Mouse (Mus musculus): ENCODE results near the gene Polm. TPM values are rescaled to one million over a fixed set of nuclear protein-coding genes. Genes with fewer than 3 reads are reported as not detected.

The Polm gene
- polyA plus RNA-seq, 1 experiment from 2014 or later = 6.5 TPM

DNA sequence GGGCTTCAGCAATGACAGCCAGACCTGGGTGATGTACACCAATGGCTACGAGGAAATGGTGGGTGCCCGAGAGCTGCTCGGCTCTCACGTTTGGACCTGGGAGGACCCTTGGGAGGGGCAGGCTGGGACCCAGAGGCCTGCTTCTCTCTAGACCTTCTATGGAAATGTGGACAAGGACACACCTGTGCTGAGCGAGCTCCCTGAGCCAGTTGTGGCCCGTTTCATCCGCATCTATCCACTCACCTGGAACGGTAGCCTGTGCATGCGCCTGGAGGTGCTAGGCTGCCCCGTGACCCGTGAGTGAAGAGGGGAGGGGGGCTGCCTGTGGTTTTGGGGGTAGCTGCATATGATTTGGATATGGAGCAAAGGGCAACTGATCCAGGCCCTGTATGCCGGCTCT lies 30.5 kb upstream of the Polm start:
- H3K27me3 ChIP-seq = peaks cover 5% of the 10 kb centered on the region; the same call in 1 of the 2 replicates
- no peak for ATAC-seq
- no peak overlapping the region for H3K4me3 ChIP-seq (replicated peaks)
- no peaks in the 10 kb centered on the region for H3K4me1 ChIP-seq (replicated peaks)
- peaks cover 42% of the 10 kb centered on the region for H3K36me3 ChIP-seq
- no peaks in the 10 kb centered on the region for H3K9me3 ChIP-seq
- H3K9ac ChIP-seq (replicated peaks) = no peak overlapping the region
- WGBS = 94% methylated on average over 12 of the region's 12 CpGs
- no peak overlapping the region for H3K4me2 ChIP-seq (replicated peaks)
- H3K27ac ChIP-seq = no peak overlapping the region

DNA sequence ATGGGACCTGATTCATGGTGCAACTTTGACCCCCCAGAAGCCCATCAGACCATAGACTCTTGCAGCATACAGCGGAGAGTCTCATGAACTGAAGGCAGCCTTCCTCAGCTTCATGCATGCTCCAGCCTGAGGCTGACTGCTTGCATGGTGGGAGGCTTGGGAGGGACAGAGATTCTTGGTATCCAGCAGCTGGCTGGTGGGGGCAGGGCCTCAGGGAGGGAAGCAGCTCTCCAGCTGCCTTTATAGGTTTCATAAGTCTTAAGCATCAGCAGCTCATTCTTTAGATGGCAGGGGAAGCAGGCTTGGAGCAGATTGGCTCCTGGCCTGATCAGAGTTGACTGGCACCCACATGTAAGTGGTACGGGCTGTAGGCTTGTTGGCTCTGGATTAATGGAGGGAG lies 29.4 kb upstream of the Polm start:
- peaks cover 1% of the 10 kb centered on the region; the same call in 1 of the 2 replicates for H3K4me1 ChIP-seq (replicated peaks)
- no peak overlapping the region for H3K4me3 ChIP-seq (replicated peaks)
- H3K9me3 ChIP-seq = no peaks in the 10 kb centered on the region
- ATAC-seq = no peak
- H3K36me3 ChIP-seq = peaks cover 30% of the 10 kb centered on the region
- WGBS = 85% methylated on average over 2 of the region's 2 CpGs
- no peak overlapping the region for H3K4me2 ChIP-seq (replicated peaks)
- peaks cover 16% of the 10 kb centered on the region for H3K27me3 ChIP-seq
- H3K9ac ChIP-seq (replicated peaks) = no peak overlapping the region
- H3K27ac ChIP-seq = no peak overlapping the region

- Histone ChIP-seq H3K4me2 (replicated peaks) (peak overlapping the region; percentile 56), H3K9ac (replicated peaks) (no peak overlapping the region), H3K4me3 (replicated peaks) (peak overlapping the region; percentile 34; the same call in 1 of the 2 replicates), H3K36me3 (no peaks in the 10 kb centered on the region), H3K9me3 (no peaks in the 10 kb centered on the region), H3K27ac (no peak overlapping the region), H3K27me3 (peaks cover 40% of the 10 kb centered on the region), H3K4me1 (replicated peaks) (peaks cover 11% of the 10 kb centered on the region)
- WGBS = 32% methylated on average over 15 of the region's 15 CpGs
- ATAC-seq = no peak
These were observed 24.7 kb upstream of the Polm start for GRCm38 (mm10) chr11:5862394-5863105.

DNA sequence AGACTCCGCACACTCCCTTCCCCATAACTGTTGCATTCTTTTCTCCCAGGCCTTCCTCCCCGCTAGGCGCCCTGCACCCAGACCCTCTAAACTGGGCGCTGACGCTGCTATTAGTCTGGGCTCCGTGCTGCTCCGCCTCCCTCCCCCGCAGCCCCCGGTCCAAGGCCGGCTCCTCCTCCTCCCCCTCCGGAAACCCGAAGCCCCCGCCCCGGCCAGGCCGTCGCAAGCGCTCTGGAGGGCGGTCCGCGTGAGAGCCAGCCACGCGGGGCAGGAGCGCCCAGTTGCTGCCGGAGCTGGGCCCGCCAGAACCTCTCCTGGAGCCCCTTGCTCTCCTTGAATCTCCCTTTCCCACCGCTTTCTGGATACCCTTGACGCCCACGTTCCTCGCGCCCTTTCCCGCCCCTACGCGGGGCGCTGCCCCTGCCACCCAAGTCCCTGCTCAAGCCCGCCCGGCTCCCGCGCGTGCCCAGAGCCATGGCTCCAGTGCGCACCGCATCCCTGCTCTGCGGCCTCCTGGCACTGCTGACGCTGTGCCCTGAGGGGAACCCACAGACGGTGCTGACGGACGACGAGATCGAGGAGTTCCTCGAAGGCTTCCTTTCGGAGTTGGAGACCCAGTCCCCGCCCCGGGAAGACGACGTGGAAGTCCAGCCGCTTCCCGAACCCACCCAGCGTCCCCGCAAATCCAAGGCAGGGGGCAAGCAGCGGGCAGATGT lies 24.0 kb upstream of the Polm start, which contains the start of gene Aebp1:
Aebp1 (plus strand) TSS at position 270 of the 716 bp plus-strand sequence.
- peaks cover 40% of the 10 kb centered on the region for H3K27me3 ChIP-seq
- WGBS = 4% methylated on average over 58 of the region's 59 CpGs

GRCm38 (mm10) chr11:5860639-5861038 lies 22.8 kb upstream of the Polm start:
- Histone ChIP-seq H3K27me3 (peaks cover 40% of the 10 kb centered on the region), H3K9me3 (no peaks in the 10 kb centered on the region), H3K27ac (no peak overlapping the region), H3K4me3 (replicated peaks) (no peak overlapping the region), H3K9ac (replicated peaks) (no peak overlapping the region), H3K4me1 (replicated peaks) (peaks cover 11% of the 10 kb centered on the region), H3K36me3 (no peaks in the 10 kb centered on the region), H3K4me2 (replicated peaks) (no peak overlapping the region)
- 67% methylated on average over 6 of the region's 6 CpGs for WGBS
- ATAC-seq = no peak

More for the DNA sequence above, 24.0 kb upstream of the Polm start, which contains the start of gene Aebp1:
- H3K36me3 ChIP-seq = no peaks in the 10 kb centered on the region
- peak within 1 kb of the TSS; percentile 34 for H3K4me3 ChIP-seq (replicated peaks)
- H3K4me1 ChIP-seq (replicated peaks) = peaks cover 11% of the 10 kb centered on the region
- ATAC-seq = no peak
- H3K9ac ChIP-seq (replicated peaks) = peak within 1 kb of the TSS; percentile 57
- H3K27ac ChIP-seq = no peak within 1 kb of the TSS
- H3K9me3 ChIP-seq = no peaks in the 10 kb centered on the region
- peak within 1 kb of the TSS; percentile 56 for H3K4me2 ChIP-seq (replicated peaks)

GRCm38 (mm10) chr11:5859883-5860550 lies 22.2 kb upstream of the Polm start:
- Histone ChIP-seq H3K4me2 (replicated peaks) (no peak overlapping the region), H3K4me3 (replicated peaks) (no peak overlapping the region), H3K4me1 (replicated peaks) (peaks cover 11% of the 10 kb centered on the region), H3K36me3 (no peaks in the 10 kb centered on the region), H3K9me3 (no peaks in the 10 kb centered on the region), H3K27ac (no peak overlapping the region), H3K27me3 (peaks cover 40% of the 10 kb centered on the region), H3K9ac (replicated peaks) (no peak overlapping the region)
- WGBS = 87% methylated on average over 13 of the region's 13 CpGs
- ATAC-seq = no peak

GRCm38 (mm10) chr11:5858723-5859122 lies 20.9 kb upstream of the Polm start:
- Histone ChIP-seq H3K4me2 (replicated peaks) (no peak overlapping the region), H3K36me3 (no peaks in the 10 kb centered on the region), H3K27me3 (peaks cover 39% of the 10 kb centered on the region), H3K9ac (replicated peaks) (no peak overlapping the region), H3K27ac (no peak overlapping the region), H3K4me1 (replicated peaks) (peaks cover 11% of the 10 kb centered on the region), H3K4me3 (replicated peaks) (no peak overlapping the region), H3K9me3 (no peaks in the 10 kb centered on the region)
- WGBS = 74% methylated on average over 1 of the region's 1 CpGs
- ATAC-seq = no peak

- no peak overlapping the region for H3K4me2 ChIP-seq (replicated peaks)
- no peak for ATAC-seq
- H3K9me3 ChIP-seq = no peaks in the 10 kb centered on the region
- WGBS = 83% methylated on average over 8 of the region's 8 CpGs
- H3K27ac ChIP-seq = no peak overlapping the region
- no peak overlapping the region for H3K9ac ChIP-seq (replicated peaks)
- H3K27me3 ChIP-seq = peaks cover 18% of the 10 kb centered on the region
- H3K36me3 ChIP-seq = no peaks in the 10 kb centered on the region
- H3K4me3 ChIP-seq (replicated peaks) = no peak overlapping the region
- peaks cover 3% of the 10 kb centered on the region for H3K4me1 ChIP-seq (replicated peaks)
These were observed 18.8 kb upstream of the Polm start for GRCm38 (mm10) chr11:5856479-5857130.

DNA sequence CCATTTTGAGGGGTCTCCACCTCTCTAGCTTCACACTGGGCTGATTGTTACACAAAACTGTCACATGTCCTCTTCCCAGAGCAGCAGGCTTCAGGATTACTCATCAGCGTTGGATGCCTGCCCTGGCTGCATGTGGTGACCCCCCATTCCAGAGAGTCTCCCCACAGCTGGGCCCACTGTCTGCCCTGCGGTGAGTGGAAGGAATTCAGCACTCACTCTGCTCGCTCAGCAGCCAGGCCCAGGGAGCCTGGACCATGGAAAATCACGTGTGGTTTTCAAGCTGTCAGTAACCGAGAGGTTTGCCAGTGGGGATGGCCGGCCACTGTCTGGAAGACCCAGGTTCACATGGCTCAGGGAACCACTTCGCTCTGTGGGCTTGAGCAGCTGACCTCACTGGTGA lies 18.1 kb upstream of the Polm start:
- Histone ChIP-seq H3K9me3 (no peaks in the 10 kb centered on the region), H3K27me3 (peaks cover 11% of the 10 kb centered on the region), H3K27ac (no peak overlapping the region), H3K4me2 (replicated peaks) (no peak overlapping the region), H3K9ac (replicated peaks) (no peak overlapping the region), H3K4me3 (replicated peaks) (no peak overlapping the region), H3K4me1 (replicated peaks) (no peaks in the 10 kb centered on the region), H3K36me3 (no peaks in the 10 kb centered on the region)
- peak; percentile 55 for ATAC-seq
- 37% methylated on average over 7 of the region's 7 CpGs for WGBS

- no peak overlapping the region for H3K9ac ChIP-seq (replicated peaks)
- no peak overlapping the region for H3K27ac ChIP-seq
- no peaks in the 10 kb centered on the region for H3K9me3 ChIP-seq
- H3K4me2 ChIP-seq (replicated peaks) = no peak overlapping the region
- no peak overlapping the region for H3K4me3 ChIP-seq (replicated peaks)
- H3K4me1 ChIP-seq (replicated peaks) = no peaks in the 10 kb centered on the region
- no peak for ATAC-seq
- no peaks in the 10 kb centered on the region for H3K36me3 ChIP-seq
- peaks cover 7% of the 10 kb centered on the region for H3K27me3 ChIP-seq
These were observed 17.7 kb upstream of the Polm start for GRCm38 (mm10) chr11:5855481-5855880.

- Histone ChIP-seq H3K36me3 (no peaks in the 10 kb centered on the region), H3K9ac (replicated peaks) (no peak overlapping the region), H3K4me1 (replicated peaks) (peaks cover 9% of the 10 kb centered on the region), H3K27me3 (no peaks in the 10 kb centered on the region), H3K9me3 (no peaks in the 10 kb centered on the region), H3K4me2 (replicated peaks) (no peak overlapping the region), H3K4me3 (replicated peaks) (no peak overlapping the region), H3K27ac (no peak overlapping the region)
- no peak for ATAC-seq
- WGBS = 60% methylated on average over 1 of the region's 1 CpGs
These were observed 14.5 kb upstream of the Polm start for GRCm38 (mm10) chr11:5852314-5852713.
